Mouse (Mus musculus): ENCODE measurements around the gene Olfml2b. TPM values are rescaled to one million over a fixed set of nuclear protein-coding genes. Genes with fewer than 3 reads are reported as not detected.

Gene Olfml2b
- 10 to 100 TPM; 30.5 to 30.8 TPM for total RNA-seq (2023)

GRCm38 (mm10) chr1:170644255-170645205, at the start of gene Olfml2b:
Gene Olfml2b, plus strand, starts transcription at chr1:170644532.

Other genes with a start within 250 kb of the Olfml2b start
- 10 to 100 TPM; 35.6 to 42.0 TPM for gene Nos1ap, start 54.7 kb upstream of the Olfml2b start, total RNA-seq (2023)
- gene Atf6, start 223.2 kb downstream of the Olfml2b start, total RNA-seq (2023) = 10 to 100 TPM; 20.0 to 23.1 TPM
- gene Gm26620, start 240.5 kb downstream of the Olfml2b start, total RNA-seq (2023) = not detected
- gene Dusp12, start 241.0 kb downstream of the Olfml2b start, total RNA-seq (2023) = 1 to 10 TPM; 4.4 to 8.2 TPM